Mouse (Mus musculus) urinary bladder, postnatal 4 days (tissue): ENCODE measurements around the gene Nup98.

Experiments
- DNase-seq, 2 experiments: peaks; one replicate each; pipeline ENCODE4 v3.0.0; 2021 to 2022; ENCODE audit warnings: low spot score in 2 of 2

Nup98 gene

DNA sequence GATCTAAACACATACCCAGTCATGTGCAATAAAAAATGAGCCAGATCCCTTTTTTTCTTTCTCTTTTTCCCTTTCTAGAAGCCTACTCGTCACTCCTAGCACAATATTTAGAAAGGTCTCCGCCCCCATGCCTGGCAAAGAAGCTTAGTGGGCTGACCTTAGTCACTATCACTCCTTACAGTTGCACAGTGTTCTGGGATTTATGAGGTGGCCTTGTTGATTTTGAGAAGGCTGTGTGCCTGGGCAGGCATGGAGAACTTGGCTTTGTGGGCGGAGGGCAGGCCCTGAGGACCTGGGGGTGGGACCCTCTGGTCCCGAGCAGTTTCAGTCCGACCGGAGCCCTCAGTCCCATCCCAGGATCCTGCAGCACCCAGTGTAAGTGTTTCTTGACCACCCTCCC is 19.8 kb upstream of the Nup98 start:
- DNase-seq: no peak

- DNase-seq: no peak
These were observed 18.2 kb upstream of the Nup98 start for GRCm38 (mm10) chr7:102228049-102228670.

DNA sequence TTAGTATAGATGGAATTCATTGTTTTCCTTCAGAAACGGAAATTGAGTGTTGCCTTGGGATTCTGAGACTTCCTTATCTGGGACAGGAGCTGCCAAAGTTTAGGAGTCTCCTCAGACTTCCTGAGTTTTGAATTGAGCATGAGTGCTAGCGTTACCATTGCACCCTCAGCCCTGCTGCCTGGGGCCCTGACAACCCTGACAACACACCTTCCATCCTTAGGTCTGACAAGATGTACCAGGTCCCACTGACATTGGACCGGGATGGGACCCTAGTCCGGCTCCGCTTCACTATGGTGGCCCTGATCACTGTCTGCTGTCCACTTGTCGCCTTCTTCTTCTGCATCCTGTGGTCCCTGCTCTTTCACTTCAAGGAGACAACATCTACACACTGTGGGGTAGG is 16.1 kb upstream of the Nup98 start:
- DNase-seq: no peak

GRCm38 (mm10) chr7:102223883-102224738 is 14.1 kb upstream of the Nup98 start:
- no peak for DNase-seq

GRCm38 (mm10) chr7:102222830-102223556 is 13.0 kb upstream of the Nup98 start:
- peak in 1 of 2 experiments; percentile 68 for DNase-seq

DNA sequence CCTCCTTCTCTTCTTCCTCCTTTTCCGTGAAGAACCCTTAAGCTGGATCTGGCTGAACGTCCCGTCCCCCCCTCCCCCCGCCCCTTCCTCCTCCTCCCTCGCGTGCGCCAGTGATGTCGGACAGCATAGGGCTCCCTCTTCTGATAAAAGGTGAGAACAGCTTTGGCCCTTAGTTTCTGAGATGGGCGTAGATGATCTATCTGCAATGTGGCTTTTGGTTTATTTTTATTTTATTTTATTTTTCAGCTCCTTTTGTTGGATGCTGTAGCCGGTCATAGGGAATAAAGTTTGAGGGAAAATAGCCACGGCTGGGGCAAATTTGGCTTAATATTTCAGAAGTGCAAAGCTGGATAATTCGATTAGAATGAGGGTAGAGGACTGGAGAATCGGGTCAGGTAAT is 12.4 kb upstream of the Nup98 start:
- no peak for DNase-seq

DNA sequence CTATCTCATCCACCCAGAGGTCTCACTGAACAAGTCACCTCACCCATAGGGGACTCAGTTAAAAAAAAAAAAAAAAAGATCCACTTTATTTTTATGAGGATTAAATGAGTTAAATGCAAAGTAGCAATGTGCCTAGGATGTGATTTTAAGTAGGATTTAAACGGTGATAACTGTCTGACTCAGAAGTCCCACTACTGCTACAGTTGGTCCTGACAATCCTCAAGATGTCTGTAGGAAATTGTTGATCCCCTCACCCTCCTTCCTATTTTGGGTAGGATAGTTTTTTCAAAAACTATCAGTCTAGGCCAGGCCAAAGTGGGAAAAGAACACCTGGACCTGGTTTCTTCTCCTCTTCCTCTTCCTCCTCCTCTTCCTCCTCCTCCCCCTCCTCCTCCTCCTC is 11.9 kb upstream of the Nup98 start:
- no peak for DNase-seq

DNA sequence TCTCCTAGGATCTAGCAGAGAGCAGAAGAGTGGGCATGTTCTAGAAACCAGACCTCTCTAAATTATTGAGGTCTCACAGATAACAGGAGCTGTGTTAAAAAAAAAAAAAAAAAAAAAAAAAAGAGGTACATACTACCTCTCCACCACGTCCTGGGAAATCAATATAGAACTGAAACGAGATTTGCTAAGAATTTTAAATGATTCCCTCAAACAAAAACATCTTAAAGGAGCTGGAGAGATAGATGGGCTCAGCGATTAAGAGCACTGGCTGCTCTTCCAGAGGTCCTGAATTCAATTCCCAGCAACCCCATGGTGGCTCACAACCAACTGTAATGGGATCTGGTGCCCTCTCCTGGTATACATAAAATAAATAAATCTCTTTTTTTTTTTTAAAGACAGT is 1.1 kb upstream of the Nup98 start:
- DNase-seq: no peak

- no peak for DNase-seq
These were observed 1.1 kb downstream of the Nup98 start for GRCm38 (mm10) chr7:102208806-102209363.

- no peak for DNase-seq
These were observed 4.3 kb downstream of the Nup98 start for GRCm38 (mm10) chr7:102205646-102206045.

- no peak for DNase-seq
These were observed 5.6 kb downstream of the Nup98 start for GRCm38 (mm10) chr7:102204296-102204857.

DNA sequence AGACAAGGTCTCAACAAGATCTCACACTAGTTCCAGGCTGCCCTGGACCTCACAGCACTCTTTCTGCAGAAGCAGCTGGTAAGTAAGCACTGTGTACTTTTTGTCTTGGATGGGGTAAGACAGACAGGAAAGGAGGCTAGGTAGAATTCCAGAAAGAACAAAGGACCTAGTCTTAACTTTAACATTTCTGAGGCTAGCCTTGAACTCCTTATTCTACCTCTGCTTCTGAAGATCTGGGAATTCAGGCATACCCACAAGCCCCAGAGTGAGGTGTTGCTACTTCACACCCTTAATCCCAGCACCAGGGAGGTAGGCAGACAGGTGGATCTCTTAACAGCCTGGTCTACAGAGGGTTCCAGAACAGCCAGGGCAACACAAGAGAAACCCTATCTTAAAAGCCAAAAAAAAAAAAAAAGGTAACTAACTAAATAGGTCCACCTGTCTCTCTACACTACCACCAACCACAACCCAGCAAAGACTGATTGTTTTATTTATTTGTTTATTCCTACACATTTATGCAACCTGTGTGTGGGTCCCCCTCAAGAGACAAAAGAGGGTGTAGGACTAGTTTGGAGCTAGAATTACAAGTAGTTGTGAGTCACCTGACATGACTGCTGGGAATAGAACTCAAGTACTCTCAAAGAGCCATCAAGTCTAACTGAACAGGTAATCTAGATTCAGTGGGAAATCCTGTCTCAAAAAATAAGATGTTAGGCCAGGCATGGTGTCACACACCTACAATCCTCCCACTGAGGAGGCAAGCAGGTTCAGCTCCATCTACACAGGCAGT is 8.8 kb downstream of the Nup98 start:
- no peak for DNase-seq

DNA sequence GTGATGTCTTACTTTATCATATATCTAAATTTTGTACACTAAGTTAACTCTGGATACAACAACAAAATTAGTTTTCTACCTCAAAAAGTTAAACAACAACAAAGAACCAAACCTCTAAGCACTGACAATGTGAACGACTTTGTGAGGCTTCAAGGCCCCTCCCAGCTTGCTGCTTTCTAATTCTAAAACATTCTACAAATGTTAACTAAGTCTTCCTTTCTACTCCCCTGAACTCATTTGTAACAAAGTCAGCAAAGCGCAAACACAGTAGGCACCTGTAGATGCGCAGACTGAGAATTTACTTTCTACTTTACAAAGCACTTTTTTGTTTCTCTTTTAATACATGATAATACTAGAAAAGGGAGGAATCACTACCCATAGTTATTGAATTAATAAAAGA is 9.4 kb downstream of the Nup98 start:
- no peak for DNase-seq

- DNase-seq: no peak
These were observed 17.6 kb downstream of the Nup98 start for GRCm38 (mm10) chr7:102192356-102192755.

DNA sequence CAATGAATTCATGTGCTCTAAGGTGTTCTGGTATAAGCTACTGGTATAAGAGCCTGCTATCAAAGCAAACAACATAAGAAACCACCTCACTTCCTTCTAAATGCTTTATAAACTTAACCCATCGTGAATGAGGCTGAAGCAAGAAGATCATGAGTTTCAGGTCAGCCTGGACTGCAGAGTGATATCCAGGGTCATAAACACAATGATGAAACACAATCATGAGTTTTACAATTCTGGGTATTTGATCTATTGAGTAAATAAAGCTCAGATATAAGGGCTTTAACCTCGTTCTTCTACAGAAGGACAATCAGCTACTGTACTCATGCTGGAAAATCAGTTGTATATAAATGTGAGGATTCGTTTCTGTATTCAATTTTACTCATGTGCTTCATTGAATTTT is 26.1 kb downstream of the Nup98 start:
- no peak for DNase-seq

DNA sequence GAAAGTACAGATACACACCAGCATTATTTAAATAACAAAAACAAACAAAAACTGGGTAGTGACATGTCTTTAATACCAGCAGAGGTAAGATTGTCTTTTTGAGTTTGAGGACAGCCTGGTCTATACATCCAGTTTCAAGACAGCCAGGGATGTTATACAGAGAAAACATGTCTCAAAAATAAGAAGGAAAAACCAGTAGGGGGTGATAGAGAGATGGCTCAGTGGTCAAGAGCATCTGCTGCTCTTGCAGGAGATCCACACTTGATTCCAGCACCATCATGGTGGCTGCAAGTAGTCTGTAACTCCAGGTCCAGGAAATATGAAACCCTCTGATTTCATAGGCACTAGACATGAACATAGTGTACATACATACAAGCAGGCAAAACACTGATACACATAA is 39.7 kb downstream of the Nup98 start:
- DNase-seq: no peak

- DNase-seq: no peak
These were observed 56.3 kb downstream of the Nup98 start for GRCm38 (mm10) chr7:102153691-102154090.

- no peak for DNase-seq
These were observed 72.1 kb downstream of the Nup98 start for GRCm38 (mm10) chr7:102137898-102138297.

DNA sequence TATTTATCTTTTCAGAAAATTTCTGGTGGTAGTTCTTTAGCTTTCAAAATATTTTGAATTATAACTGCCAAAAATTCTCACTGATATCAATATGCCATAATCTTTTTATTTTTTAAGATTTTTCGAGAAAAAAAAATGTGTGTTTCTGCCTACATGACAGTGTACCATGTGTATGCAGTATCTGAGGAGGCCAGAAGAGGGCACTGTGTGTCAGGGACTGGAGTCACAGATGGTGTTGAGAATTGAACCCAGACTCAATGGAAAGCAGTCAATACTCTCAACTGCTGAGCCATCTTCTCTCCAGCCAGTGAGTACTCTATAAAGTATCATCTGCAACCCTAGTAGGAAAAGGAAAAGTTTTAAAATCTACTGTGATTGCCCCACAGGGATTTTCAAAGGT is 72.5 kb downstream of the Nup98 start:
- no peak for DNase-seq

DNA sequence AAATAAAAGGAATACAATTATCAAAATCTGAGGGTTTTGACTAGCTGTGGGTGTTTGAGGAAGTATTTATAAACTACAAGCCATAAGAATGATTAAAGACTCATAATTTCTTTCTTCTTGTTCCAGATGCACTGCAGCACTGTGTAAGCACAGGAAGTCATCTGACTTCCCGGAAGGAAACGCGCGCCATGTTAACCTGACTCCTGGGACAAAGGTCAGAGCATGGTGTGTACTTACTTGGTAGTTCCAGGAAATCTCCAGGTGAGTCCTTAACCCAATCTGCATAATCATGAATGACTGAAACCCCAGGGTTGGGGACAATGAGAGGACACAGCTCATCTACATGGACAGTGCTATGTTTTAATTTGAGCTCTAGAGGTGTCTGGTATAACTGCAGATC is 77.6 kb downstream of the Nup98 start:
- no peak for DNase-seq

GRCm38 (mm10) chr7:102120326-102120725 is 89.7 kb downstream of the Nup98 start:
- no peak for DNase-seq
